30 mouse cellular contexts compared by ENCODE assay signal in the genomic region with DNA sequence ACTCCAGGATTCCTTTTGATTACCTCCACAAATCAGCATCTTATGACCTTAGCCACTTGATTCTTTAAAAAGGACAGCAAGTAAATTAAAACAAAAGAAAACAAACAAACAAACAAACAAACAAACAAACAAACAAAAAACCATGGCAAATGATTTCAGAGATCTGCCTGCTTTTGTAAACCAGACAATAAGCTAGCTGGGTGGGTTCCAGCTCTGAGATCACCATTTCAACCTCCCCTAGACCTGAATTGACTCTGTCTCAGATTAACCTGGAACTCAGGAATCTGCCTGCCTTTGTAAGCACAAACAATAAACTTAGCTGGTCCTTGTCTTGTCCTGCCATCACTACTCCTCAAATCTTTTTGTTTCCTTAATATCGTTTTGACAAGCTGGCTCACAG. TPM values are rescaled to one million over a fixed set of nuclear protein-coding genes. Genes with fewer than 3 reads are reported as not detected.
DNase-seq lines count a peak whose midpoint lies in the region; ATAC-seq and TF ChIP-seq lines count a peak whose summit lies in the region.
"Had no signal": no experiment of that assay in that cellular context is flagged by ENCODE, and none has a peak within 500 bp of the region (broad histone marks: within the 10 kb centered on the region; RNA-seq: fewer than 3 reads in every experiment).

No protein-coding gene starts in this region.

- no peaks in the 10 kb centered on the region for H3K27me3 ChIP-seq in intestine, postnatal 0 days (replicated peaks; ENCODE audit: control insufficient read depth, insufficient read depth, low read length)
- H3K27me3 ChIP-seq: CH12.LX had no signal

- H3K4me2 ChIP-seq in intestine, postnatal 0 days (replicated peaks; ENCODE audit: low read depth): no peak overlapping the region

- H3K9me3 ChIP-seq in intestine, postnatal 0 days (ENCODE audit: control insufficient read depth): no peaks in the 10 kb centered on the region

- H3K4me1 ChIP-seq in intestine, postnatal 0 days (replicated peaks; ENCODE audit: control insufficient read depth, insufficient read depth, low read length): no peaks in the 10 kb centered on the region

- DNase-seq in ES-CJ7 (ENCODE audit: low read depth, low spot score) (peak; percentile 47), R1 (ENCODE audit: low read depth, low spot score) (peak; percentile 61), ZHBTc4 (ENCODE audit: low read depth, low spot score) (peak; percentile 58)
- DNase-seq in left cerebral cortex, adult 8-10 months (ENCODE audit: low spot score in 2 of 2): no peak
- no peak for DNase-seq in urinary bladder, adult 2 months (ENCODE audit: low spot score)
- DNase-seq: adrenal gland, adult 2 months; adrenal gland, adult 8-10 months; adrenal gland, postnatal 10 days; adrenal gland, postnatal 14 days; adrenal gland, postnatal 25 days; adrenal gland, postnatal 36 days; B cell, adult 2 months; cerebellum, adult 11 months; cerebellum, adult 11-12 months; cerebellum, adult 18-20 months; cerebellum, adult 2 months; cerebellum, adult 8-10 months; cerebellum, adult 9-10 months had no signal

- WGBS in intestine, postnatal 0 days: 92% methylated on average over 1 of the region's 1 CpGs

- no peak overlapping the region for H3K27ac ChIP-seq in intestine, postnatal 0 days (ENCODE audit: low read depth, low read length)

- no peak for ATAC-seq in intestine, postnatal 0 days
- ATAC-seq: activated CD4-positive, CD25-positive, alpha-beta regulatory T cell, adult 4 months; CD4-positive, CD25-positive, alpha-beta regulatory T cell, adult 4 months; Patski had no signal

- no peak for TF ChIP-seq CTCF in intestine, postnatal 0 days (IDR thresholded peaks at IDR 0.05; ENCODE audit: low read depth)

- H3K36me3 ChIP-seq in intestine, postnatal 0 days (ENCODE audit: control insufficient read depth, insufficient read depth): peaks cover 6% of the 10 kb centered on the region; the same call in 1 of the 2 replicates
- H3K36me3 ChIP-seq: G1E had no signal

- H3K9ac ChIP-seq in intestine, postnatal 0 days (ENCODE audit: low read depth, low read length): no peak overlapping the region

- H3K4me3 ChIP-seq in intestine, postnatal 0 days (ENCODE audit: low read depth, low read length): no peak overlapping the region

RNA-seq across cellular contexts. Expression of gene Gm10065, which starts 7.6 kb away (rescaled TPM):
- total RNA-seq in left cerebral cortex, adult 8-10 months (2022): not detected
- not detected in 2 replicates for polyA plus RNA-seq in urinary bladder, adult 2 months (2012; rRNA removed)
- polyA plus RNA-seq in intestine, postnatal 0 days (2015; fragmentation: Nextera tagmentation; extraction: Ambion mirVana): not detected in 2 replicates
- total RNA-seq: adrenal gland, adult 18-20 months; adrenal gland, adult 2 months; adrenal gland, adult 8-10 months; adrenal gland, postnatal 10 days; adrenal gland, postnatal 14 days; adrenal gland, postnatal 25 days; adrenal gland, postnatal 36 days; adrenal gland, postnatal 4 days; CH12.LX; ES-E14; MEL had no signal
- polyA plus RNA-seq: activated CD4-positive, CD25-positive, alpha-beta regulatory T cell, adult 4 months; brain, embryonic 14.5 days; C2C12; CD4-positive, CD25-positive, alpha-beta regulatory T cell, adult 4 months; cerebellum, adult 2 months; G1E; Patski had no signal

RNA-seq across cellular contexts. Expression of gene AK157302, which starts 8.1 kb away (rescaled TPM):
- total RNA-seq in left cerebral cortex, adult 8-10 months (2022): 10 to 100 TPM; 15.4 to 22.7 (median 19.3) TPM
- polyA plus RNA-seq in urinary bladder, adult 2 months (2012; rRNA removed): 0.86 and 1.2 TPM in 2 replicates
- 0.12 and 0.30 TPM in 2 replicates for polyA plus RNA-seq in intestine, postnatal 0 days (2015; fragmentation: Nextera tagmentation; extraction: Ambion mirVana)

RNA-seq across cellular contexts. Expression of gene Zkscan4, which starts 8.2 kb away (rescaled TPM):
- total RNA-seq in left cerebral cortex, adult 8-10 months (2022): 1 to 10 TPM; 5.1 to 6.2 (median 5.8) TPM
- polyA plus RNA-seq in urinary bladder, adult 2 months (2012; rRNA removed): 3.2 and 3.6 TPM in 2 replicates
- polyA plus RNA-seq in intestine, postnatal 0 days (2015; fragmentation: Nextera tagmentation; extraction: Ambion mirVana): 1.4 and 2.3 TPM in 2 replicates
- total RNA-seq: CH12.LX, MEL had no signal
- polyA plus RNA-seq: activated CD4-positive, CD25-positive, alpha-beta regulatory T cell, adult 4 months; C2C12; CD4-positive, CD25-positive, alpha-beta regulatory T cell, adult 4 months; G1E had no signal

RNA-seq across cellular contexts. Expression of gene Gm11273, which starts 14.3 kb away (rescaled TPM):
- 10 to 100 TPM; 39.0 to 60.7 (median 52.2) TPM for total RNA-seq in left cerebral cortex, adult 8-10 months (2022)
- 21.2 and 21.6 TPM in 2 replicates for polyA plus RNA-seq in urinary bladder, adult 2 months (2012; rRNA removed)
- 14.1 and 19.3 TPM in 2 replicates for polyA plus RNA-seq in intestine, postnatal 0 days (2015; fragmentation: Nextera tagmentation; extraction: Ambion mirVana)

RNA-seq across cellular contexts. Expression of gene Nkapl, which starts 18.6 kb away (rescaled TPM):
- 1 to 10 TPM in 2 of 4 experiments, under 1 TPM in 2; 0.59 to 1.5 (median 0.84) TPM for total RNA-seq in left cerebral cortex, adult 8-10 months (2022)
- 1.0 and 1.1 TPM in 2 replicates for polyA plus RNA-seq in urinary bladder, adult 2 months (2012; rRNA removed)
- 2.1 and 2.7 TPM in 2 replicates for polyA plus RNA-seq in intestine, postnatal 0 days (2015; fragmentation: Nextera tagmentation; extraction: Ambion mirVana)
- polyA plus RNA-seq: activated CD4-positive, CD25-positive, alpha-beta regulatory T cell, adult 4 months had no signal

Comparison
In these comparisons a context has a peak if more than half of its experiments do, and no peak if none do; other contexts are left out.
1. DNase-seq: peak in ES-CJ7 (single experiment), R1 (single experiment) and ZHBTc4 (single experiment); none in left cerebral cortex, adult 8-10 months (0 of 2) and urinary bladder, adult 2 months (single experiment).